Mouse (Mus musculus) kidney, adult 9 months (tissue): ENCODE results near the gene Olfr519.

ENCODE experiments used
- DNase-seq: peaks from one replicate; pipeline ENCODE4 v3.0.0; 2022

Olfr519 gene

GRCm38 (mm10) chr7:108894320-108894719, at the start of gene Olfr519:
TSS of gene Olfr519 (minus strand) at chr7:108894420.
- no peak for DNase-seq

- DNase-seq, result peak; percentile 56
Observed at GRCm38 (mm10) chr7:108944002-108944401, 49.8 kb upstream of the Olfr519 start.

GRCm38 (mm10) chr7:108941466-108941865, 47.2 kb upstream of the Olfr519 start:
- DNase-seq, result no peak

DNA sequence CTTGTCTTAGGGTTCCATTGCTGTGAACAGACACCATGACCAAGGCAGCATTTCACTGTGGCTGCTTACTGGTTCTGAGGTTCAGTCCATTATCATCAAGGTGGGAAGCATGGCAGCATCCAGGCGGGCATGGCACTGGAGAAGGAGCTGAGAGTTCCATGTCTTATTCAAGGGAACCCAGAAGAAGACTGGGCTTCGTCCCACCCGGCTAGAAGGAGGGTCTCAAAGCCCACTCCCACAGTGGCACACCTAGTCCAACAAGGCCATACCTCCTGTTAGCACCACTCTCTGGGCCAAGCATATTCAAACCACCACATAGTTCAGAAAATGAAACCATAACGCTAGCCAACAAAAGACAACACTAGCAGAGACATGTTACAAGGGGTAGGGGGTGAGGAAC, 42.4 kb upstream of the Olfr519 start:
- DNase-seq, result no peak

GRCm38 (mm10) chr7:108935411-108935810, 41.2 kb upstream of the Olfr519 start:
- no peak for DNase-seq

- DNase-seq, result peak; percentile 26
Observed at GRCm38 (mm10) chr7:108934836-108935235, 40.6 kb upstream of the Olfr519 start.

DNA sequence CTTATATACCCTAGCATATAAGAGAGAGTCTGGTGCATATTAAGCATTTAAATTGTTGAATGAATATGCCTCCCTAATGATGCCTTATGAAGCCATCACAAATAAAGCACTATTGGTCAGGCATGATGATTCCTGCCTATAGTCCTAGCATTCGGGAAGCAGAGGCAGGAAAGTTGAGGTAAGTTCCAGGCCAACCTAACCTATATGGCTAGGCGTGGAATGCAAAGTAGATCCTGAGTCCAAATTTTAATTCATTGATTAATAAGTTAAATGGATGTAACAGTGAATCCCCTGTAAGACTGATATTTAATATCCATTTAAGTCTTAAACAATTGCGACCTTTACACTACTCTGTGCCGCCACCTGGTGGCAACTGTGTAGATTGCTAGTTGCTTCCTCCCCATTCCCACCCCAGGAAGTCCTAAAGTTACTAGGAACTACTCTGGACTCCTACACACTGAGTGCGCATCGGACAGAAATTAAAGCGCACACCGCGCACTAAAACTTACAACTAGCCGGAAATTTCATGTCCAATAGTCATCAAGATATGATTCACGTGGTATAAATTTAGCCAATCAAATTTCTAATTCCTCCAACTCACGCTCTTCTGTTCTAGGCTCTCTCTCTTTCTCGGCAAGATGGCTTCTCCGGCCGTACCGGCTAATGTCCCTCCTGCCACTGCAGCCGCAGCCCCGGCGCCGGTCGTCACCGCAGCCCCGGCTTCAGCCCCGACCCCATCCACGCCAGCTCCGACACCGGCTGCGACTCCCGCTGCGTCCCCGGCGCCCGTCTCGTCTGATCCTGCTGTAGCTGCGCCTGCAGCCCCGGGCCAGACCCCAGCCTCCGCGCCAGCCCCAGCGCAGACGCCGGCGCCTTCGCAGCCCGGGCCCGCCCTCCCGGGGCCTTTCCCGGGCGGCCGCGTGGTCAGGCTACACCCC, 39.8 kb upstream of the Olfr519 start, which contains the start of gene Eif3f:
Eif3f (plus strand) TSS at position 624 of the 938 bp plus-strand sequence.
- peak; percentile 99 for DNase-seq

DNA sequence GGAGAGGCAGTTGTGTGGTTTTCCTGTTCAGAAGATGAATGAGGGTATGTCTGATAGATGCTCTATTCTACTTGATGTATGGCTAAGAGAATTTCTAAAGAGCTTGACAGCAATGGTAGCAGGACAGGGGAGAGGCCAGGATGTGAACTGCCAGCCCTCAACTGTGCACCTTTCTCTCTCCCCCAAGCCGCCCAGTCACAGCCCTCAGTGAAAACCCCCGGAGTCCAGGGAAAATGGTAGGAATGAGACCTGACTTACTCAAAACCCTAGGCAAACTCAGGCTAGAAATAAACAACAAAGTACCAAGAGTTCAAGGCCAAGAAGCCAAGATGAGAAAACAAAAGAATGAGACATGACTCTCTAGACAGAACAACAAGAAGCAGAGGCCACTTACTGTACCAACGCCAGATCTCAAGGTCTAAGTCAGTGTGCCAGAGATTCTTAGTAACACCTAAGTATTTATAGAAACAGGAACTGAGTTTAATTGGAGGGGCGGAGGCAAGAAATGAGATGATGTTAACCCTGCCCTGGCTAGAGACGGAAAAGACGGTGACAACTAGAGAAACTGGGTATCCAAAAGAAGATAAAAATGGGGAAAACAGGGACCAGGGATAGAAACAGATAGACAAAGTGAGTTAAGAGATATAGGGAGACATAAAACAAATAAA, 35.6 kb upstream of the Olfr519 start, which contains the start of gene Nlrp10:
Nlrp10 (minus strand) TSS at position 453 of the 668 bp plus-strand sequence.
- DNase-seq, result no peak

DNA sequence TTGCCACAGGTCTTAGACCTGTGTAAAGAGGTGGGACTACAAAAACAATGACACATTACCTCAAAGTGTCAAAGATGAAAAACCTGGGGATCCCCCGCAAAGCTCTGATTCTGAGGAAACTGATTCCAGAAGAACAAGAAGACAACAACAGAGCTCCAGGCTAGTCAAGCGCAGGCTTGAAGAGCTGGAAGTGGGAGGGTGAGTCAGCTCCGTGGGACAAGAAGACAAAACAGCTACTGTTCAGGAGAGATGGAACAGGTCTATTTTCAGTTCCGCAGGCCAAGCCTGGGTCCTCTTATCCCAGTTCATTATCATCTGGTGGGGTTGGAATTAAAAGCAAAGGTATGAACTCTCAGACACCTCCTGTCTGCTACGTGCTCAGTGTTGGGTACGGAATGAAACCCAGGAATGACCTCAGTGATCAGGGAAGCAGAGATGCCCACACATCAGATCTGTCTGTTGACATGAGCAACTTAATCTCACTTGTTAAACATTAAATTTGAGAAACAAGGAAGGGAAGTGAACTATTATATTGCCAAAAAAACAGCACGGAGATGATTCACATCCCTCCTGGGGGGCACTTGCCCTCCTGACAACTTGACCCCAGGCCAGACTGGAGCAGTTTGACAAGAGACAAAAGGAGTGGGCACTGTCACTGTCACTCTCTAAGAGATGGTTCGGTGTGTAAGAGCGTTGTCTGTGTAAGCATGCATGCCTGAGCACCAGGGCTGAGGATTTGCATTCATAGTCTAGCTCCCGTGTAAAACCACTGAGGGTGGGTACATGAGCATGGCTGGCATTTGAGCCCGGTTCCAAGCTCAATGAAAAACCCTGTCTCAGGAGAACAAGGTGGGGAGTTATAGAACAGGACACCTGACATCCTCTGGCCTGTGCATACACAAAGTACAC, 34.3 kb upstream of the Olfr519 start:
- no peak for DNase-seq

DNA sequence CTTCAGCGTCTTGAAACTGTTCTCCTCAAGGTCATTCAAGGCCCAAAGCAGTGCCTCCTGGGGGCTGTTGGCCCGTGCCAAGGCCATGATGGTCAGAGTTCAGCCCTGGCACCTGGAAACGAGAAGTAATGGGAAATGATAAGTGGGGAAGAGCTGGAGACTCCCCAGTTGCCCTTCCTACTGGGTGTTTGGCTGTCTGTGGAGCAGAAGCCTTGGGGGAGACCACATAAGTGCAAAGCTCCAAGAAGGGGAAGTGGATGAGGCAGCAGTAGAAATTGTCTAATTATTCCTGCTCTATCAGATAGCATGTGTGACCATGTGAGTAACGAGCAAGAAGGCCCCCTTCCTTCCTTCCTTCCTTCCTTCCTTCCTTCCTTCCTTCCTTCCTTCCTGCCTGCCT, 32.8 kb upstream of the Olfr519 start:
- no peak for DNase-seq

DNA sequence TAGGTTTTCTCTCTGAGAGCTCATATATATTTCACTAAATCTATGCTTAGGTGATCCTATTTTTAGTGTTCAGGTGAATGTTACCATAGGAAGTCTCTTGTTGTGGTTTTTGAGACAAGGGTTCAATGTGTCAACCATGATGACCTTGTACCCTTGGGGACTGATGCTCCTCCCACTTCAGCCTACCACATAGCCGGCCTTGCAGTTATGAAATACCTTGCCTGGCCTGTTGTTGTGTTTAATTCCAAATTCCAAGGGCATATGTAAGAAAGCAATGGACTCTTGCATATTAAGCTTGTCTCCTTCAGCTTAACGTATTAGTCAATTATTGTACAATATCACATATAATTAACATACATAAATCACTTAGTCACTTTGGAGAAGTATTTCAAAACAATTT, 9.7 kb upstream of the Olfr519 start:
- DNase-seq, result no peak

DNA sequence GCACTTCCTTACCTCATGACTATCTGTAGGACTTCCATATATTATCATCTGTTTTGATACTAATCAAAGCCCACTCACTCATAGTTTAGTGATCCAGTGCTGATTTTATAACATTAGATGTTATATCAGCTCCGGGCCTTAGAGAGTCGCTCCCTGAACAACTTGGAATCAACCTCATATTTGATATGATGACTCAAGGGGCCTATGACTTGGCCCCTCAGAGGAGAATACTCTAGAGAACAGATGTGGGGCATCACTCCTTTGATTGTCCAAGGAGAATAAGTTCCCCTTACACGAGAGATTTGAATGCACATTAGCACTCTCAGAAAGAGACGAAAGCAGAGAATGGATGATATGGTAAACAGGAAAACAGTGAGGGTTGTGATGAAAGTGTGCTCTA, 9.3 kb downstream of the Olfr519 start, which contains the start of gene Olfr518:
Olfr518 (minus strand) TSS at position 101 of the 400 bp plus-strand sequence.
- DNase-seq, result no peak

DNA sequence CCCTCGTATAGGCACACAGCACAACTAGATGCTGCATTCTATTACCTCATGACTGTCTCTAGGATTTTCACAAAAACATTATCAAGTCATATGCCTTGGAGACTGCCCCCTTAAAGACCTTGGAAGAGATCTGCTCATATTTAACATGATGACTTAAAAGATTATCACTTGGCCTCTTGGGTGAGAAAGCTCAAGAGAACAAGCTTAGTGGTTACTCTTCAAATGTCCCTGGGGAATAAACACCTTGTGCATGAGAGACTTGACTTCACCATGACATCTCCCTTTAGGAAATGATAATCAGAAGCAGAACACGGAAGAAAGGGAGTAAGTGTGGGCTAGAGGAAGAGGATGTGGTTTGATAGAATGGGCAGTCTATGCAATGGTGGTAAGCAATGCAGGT, 21.9 kb downstream of the Olfr519 start, which contains the start of gene Olfr517:
Olfr517 (minus strand) TSS at position 101 of the 400 bp plus-strand sequence.
- no peak for DNase-seq

DNA sequence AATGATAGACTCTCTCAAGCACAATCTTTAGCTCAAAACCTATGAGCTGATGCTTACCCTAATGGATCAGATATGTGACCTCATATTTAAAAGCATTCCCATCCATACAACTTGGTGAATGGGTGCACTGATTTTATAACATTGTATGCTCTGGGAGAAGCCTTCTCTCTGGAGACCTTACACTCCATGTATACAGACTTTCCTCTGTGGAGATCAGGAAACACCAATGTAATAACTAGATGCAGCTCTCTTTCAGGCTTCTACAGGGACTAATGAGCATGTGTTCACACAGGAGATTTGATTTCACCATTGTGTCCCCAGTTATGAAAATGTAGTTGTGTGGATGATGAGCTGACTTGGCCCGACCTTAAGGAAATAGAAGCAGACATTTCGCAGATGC, 43.8 kb downstream of the Olfr519 start, which contains the start of gene Olfr516:
Olfr516 (minus strand) TSS at position 101 of the 400 bp plus-strand sequence.
- no peak for DNase-seq
